Mouse (Mus musculus) ES-E14 (cell line): ENCODE data around the gene Tars2.

ENCODE experiments used
- CHD2 ChIP-seq: IDR thresholded peaks from 2 replicates; pipeline ENCODE4 v1.6.1; 2014; ENCODE audit warnings: mild to moderate bottlenecking, low read depth, low read length, inconsistent platforms
- HCFC1 ChIP-seq: IDR thresholded peaks from 2 replicates; pipeline ENCODE4 v1.6.1; 2012; ENCODE audit warnings: low read length, inconsistent platforms, borderline replicate concordance; ENCODE audit not compliant: insufficient read depth
- MAFK ChIP-seq: IDR thresholded peaks from 2 replicates; pipeline ENCODE4 v1.6.1; 2014; ENCODE audit warnings: mild to moderate bottlenecking, low read depth, low read length, inconsistent platforms; ENCODE audit not compliant: insufficient read depth
- ZC3H11A ChIP-seq: IDR thresholded peaks from 2 replicates; pipeline ENCODE4 v1.6.1; 2012; ENCODE audit warnings: low read depth, mild to moderate bottlenecking, inconsistent platforms, low read length, borderline replicate concordance
- ZNF384 ChIP-seq: IDR thresholded peaks from 2 replicates; pipeline ENCODE4 v1.6.1; 2012; ENCODE audit warnings: low read depth, low read length, inconsistent platforms

DNA sequence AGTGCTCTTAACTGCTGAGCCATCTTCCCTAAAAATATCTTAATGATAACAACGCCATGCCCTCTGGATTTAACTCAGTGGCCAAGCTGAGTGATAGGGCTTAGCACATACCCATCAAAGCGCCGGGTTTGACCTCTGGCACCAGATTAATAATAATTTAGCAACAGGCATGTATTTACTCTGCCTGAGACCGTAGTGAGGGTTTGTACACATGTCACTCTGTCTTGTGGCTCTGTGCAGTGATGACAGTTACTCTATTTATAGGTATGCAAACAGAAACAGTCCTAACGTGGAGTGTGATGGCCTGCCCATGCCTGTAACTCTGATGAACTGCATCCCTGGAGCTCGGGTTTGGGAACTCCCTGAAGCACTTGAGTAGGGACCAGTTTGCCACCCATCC lies 67.3 kb downstream of the Tars2 start:
- TF ChIP-seq CHD2 (no peak), MAFK (no peak), HCFC1 (no peak), ZC3H11A (no peak), ZNF384 (no peak)
